Mouse (Mus musculus): ENCODE results near the gene Olfr533. TPM values are rescaled to one million over a fixed set of nuclear protein-coding genes. Genes with fewer than 3 reads are reported as not detected.

The Olfr533 gene
- not detected in 2 replicates for polyA plus RNA-seq (2015; fragmentation: Nextera tagmentation; extraction: Ambion mirVana)

GRCm38 (mm10) chr7:140463070-140463469 is at the start of gene Olfr533:
Gene Olfr533 (plus strand): TSS chr7:140463370.

DNA sequence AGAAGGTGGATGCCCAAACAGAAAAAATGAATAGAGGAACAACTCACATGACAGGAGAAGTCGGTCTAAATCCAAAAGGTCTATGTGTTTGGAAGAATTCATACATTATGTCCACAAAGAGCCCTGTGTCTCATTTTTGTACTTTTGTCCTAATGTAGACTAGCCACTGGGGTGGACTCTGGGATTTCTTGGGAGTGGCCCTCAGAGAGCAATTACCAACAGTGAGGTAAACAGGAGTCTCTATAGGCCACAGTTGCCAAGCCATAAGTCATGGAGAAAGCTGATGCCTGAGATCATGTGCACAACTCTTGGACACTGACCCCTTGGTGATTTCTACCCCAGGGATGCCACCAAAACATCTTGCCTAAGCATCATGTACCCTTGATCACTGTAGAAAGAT is 41.6 kb upstream of the Olfr533 start, which contains the start of gene Olfr532:
Olfr532 (minus strand) TSS at position 101 of the 400 bp plus-strand sequence.

GRCm38 (mm10) chr7:140483916-140484315 is 20.7 kb downstream of the Olfr533 start, which contains the start of gene Olfr535:
Gene Olfr535 (plus strand): TSS chr7:140484216.

DNA sequence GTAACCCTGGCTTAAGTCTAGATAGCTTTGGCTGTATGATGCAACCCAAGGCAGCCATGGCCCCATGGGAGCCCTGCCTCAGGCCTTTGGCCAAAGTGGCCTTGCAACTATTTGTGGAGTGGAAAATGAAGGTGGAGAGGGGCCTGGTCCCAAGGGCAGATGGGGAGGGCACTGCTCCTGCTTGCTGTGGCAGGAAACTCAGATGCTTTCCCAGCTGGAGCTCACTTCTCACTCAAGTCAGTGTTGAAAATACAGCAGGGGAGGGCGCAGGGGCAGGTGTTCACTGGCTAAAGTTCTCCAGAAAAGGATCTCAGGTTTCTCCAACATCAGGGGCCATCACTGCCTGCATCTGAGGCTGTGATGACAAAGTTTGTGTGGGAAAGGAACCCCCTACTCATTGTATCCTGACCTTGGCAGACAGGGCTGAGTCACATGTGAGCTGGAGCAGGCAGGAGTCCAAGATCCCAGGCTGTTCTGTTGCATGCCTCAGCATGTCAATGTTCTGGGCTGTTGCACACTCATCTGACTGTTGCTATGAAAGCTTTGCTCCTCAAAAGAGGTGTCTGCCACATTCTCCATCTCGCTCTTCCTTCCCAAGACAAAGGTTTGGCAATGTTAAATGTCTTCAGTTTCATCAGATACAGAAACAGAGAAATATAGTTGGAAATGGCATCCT is 44.3 kb downstream of the Olfr533 start, which contains the start of gene Olfr536:
Olfr536 (minus strand) TSS at position 51 of the 676 bp plus-strand sequence.

Other genes starting within 250 kb of the Olfr533 start
- gene Cd163l1, start 245.1 kb upstream of the Olfr533 start, polyA plus RNA-seq (2015; fragmentation: Nextera tagmentation; extraction: Ambion mirVana), result 0.07 TPM in 1 of 2 replicates, not detected in the other
- not detected in 2 replicates for gene 5830411N06Rik, start 216.1 kb upstream of the Olfr533 start, polyA plus RNA-seq (2015; fragmentation: Nextera tagmentation; extraction: Ambion mirVana)
- gene Olfr525, start 142.5 kb upstream of the Olfr533 start, polyA plus RNA-seq (2015; fragmentation: Nextera tagmentation; extraction: Ambion mirVana), result not detected in 2 replicates
- not detected in 2 replicates for gene Olfr527, start 129.4 kb upstream of the Olfr533 start, polyA plus RNA-seq (2015; fragmentation: Nextera tagmentation; extraction: Ambion mirVana)
- gene Olfr60, start 101.7 kb upstream of the Olfr533 start, polyA plus RNA-seq (2015; fragmentation: Nextera tagmentation; extraction: Ambion mirVana), result not detected in 2 replicates
- gene Olfr530, start 87.0 kb upstream of the Olfr533 start, polyA plus RNA-seq (2015; fragmentation: Nextera tagmentation; extraction: Ambion mirVana), result not detected in 2 replicates
- gene Olfr531, start 60.5 kb upstream of the Olfr533 start, polyA plus RNA-seq (2015; fragmentation: Nextera tagmentation; extraction: Ambion mirVana), result not detected in 2 replicates
- gene Olfr532, start 41.7 kb upstream of the Olfr533 start, polyA plus RNA-seq (2015; fragmentation: Nextera tagmentation; extraction: Ambion mirVana), result not detected in 2 replicates
- gene Olfr535, start 20.8 kb downstream of the Olfr533 start, polyA plus RNA-seq (2015; fragmentation: Nextera tagmentation; extraction: Ambion mirVana), result not detected in 2 replicates
- gene Olfr536, start 44.0 kb downstream of the Olfr533 start, polyA plus RNA-seq (2015; fragmentation: Nextera tagmentation; extraction: Ambion mirVana), result not detected in 2 replicates
- not detected in 2 replicates for gene Olfr538, start 104.5 kb downstream of the Olfr533 start, polyA plus RNA-seq (2015; fragmentation: Nextera tagmentation; extraction: Ambion mirVana)
- not detected in 2 replicates for gene Olfr46, start 137.9 kb downstream of the Olfr533 start, polyA plus RNA-seq (2015; fragmentation: Nextera tagmentation; extraction: Ambion mirVana)
- gene Olfr61, start 165.6 kb downstream of the Olfr533 start, polyA plus RNA-seq (2015; fragmentation: Nextera tagmentation; extraction: Ambion mirVana), result not detected in 2 replicates
- gene Olfr53, start 183.1 kb downstream of the Olfr533 start, polyA plus RNA-seq (2015; fragmentation: Nextera tagmentation; extraction: Ambion mirVana), result not detected in 2 replicates
- not detected in 2 replicates for gene Olfr539, start 196.6 kb downstream of the Olfr533 start, polyA plus RNA-seq (2015; fragmentation: Nextera tagmentation; extraction: Ambion mirVana)
- gene Olfr45, start 218.6 kb downstream of the Olfr533 start, polyA plus RNA-seq (2015; fragmentation: Nextera tagmentation; extraction: Ambion mirVana), result not detected in 2 replicates
- gene Olfr541, start 233.9 kb downstream of the Olfr533 start, polyA plus RNA-seq (2015; fragmentation: Nextera tagmentation; extraction: Ambion mirVana), result not detected in 2 replicates